Mouse (Mus musculus) 416B (cell line): Measurements from ENCODE around the gene Efs.
A peak's percentile ranks its signal among the peaks of the same experiment; 100 is the strongest.

ENCODE experiments used
- DNase-seq: peaks from one replicate; pipeline ENCODE4 v3.0.0; 2011; ENCODE audit warnings: low read depth

Gene Efs

DNA sequence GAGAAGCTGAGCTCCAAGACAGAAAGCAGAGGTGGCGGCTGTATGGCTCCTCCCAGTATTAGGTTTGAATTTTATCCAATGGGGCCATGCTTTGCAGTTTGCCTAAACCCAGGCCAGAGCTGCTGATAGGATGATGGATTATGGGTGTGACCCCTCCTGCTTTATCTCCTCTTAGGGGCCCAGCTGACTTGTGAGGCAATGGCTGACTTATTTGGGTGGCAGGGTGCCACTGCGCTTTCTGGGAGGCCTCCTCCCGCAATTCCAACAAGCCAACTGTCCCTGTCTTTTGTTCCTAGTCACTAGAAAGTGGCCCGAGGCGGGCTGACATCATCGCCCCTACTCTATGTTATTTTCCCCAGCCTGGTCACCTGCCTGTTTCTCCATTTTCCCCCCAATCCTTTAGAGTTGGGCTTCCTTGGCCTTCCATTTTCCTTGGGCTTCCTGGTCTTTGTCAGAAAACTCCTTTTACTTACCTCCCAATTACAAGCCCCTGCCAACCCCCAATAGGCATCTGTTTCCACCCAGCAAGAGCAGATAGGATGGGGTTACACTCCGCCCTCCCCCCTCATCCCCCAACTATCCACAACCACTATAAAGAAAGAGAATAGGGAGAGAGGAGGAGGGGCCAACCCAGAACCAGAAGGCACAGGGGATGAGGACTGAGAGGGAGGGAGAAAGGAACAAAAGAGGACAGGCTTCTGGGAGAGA lies 1.1 kb downstream of the Efs start:
- DNase-seq = no peak

DNA sequence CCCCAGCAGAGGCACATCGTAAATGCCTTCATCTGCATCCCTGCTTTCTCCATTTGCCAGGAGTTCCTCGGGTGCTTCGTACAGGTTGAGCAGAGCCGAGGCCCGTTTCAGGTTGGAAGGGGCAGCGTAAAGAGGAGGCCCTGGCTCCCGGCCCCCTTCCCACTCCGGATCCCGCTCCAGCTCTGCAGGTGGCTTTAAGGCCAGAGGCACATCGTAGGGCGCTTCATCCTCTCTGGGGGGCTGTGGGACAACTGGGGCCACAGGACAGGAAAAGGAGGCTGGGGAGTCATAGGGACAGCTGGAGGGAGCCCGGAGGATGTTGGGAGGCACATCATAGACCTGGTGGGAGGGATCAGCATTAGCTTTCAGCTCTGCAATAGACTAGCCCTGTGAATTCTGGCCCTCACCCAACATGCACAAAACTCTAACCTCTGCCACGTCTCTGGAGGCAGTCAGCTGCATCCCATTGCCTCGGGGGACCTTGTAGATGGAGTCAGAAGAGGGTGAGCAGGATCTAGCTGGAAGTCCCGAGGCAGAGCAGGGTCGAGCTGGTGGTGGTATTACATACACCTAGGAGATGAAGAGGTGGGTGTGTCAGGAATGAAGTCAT lies 5.7 kb downstream of the Efs start:
- no peak for DNase-seq

DNA sequence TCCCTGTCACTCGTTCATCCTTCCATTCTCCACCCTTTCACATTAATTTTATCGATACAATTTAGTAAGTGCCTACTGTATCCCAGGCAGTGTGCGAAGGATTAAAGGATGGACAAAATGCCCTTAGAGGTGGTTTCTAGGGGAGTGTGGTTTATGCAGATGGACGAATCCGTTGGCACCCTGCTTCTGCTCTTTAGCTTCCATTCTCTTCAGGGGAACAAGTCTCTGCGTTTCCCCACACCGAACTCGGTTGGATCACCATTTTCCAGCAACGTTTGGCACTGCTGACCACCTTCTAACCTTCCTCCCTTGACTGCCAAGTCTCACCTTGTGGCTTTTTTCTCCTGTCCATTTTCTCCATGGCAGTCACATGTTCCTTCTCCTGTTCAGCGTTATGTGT lies 12.6 kb downstream of the Efs start:
- no peak for DNase-seq

DNA sequence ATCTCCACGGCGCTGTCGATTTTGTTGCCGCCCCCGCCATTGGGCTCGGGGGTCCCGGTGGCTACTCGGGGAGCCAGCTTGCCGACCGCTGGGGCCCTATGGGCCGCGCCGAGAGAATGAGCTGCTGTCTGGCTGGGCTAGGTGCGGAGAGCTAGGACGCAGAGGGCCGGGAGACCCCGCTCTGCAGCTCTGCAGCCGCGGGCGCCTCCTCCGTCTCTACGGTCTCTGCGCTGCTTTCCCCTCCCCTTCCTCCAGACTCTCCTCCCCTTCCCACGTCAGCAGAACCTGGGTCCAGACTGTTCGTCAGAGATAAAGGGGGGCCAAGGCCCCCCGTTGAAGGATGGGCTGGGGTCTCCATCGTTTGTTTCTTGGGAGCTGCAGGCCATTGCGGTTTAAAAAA lies 13.0 kb downstream of the Efs start, which contains the start of gene Slc22a17:
Gene Slc22a17, minus strand, starts transcription at position 247 of the 400 bp plus-strand sequence.
- no peak for DNase-seq

DNA sequence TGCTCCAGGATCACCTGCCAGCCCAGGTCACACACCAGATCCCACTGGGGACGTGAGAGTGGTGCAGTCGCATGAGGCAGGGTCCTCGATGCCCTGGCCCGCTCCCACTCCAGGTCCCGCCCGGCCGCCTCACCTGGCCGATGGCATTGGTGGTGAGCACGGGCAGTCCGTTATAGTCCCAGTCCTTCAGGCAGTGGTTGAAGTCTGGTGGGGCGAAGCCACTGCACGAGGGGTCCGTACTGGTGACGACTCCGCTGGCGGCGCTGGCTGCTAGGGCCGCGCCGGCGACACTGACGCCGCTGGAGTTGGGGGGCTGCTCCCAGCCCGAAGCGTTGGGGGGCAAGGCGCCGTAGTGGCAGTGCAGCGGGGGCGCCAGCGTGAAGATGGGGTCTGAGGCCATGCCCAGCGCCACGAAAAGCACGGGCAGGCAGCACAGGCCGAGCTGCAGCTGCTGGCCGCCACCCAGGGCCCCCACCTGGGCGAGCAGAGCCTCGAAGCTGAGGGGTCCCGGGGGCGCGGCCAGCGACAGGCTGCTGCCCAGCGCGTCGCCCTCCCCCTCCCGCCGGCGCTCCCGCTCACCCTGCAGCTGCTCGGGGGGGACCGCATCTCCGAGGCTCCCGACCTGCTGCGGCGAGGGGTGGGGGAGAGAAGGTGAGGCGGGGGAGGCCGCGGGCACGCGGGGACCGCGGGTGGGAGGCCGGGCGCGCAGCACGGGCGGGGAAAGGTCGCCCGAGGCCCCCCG lies 13.6 kb downstream of the Efs start:
- no peak for DNase-seq

DNA sequence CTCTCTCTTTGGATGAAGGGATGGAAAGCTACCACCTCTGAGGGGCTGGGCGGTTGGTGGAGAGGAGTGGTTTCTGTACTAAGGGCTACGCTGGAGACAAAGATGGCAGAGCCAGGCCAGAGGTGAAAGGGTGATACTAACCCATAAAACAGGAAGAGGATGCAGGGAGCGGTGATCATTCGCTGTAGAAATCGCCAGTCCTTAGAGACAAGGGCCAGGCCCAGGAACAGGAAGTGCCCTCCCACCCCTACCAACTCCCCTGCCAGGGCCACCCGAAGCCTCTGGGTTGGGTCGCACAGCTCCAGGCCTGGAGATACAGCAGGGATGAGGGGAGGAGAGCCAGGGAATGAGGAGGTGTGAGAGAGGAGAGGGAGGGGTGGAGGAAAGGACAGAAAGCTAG lies 17.2 kb downstream of the Efs start:
- no peak for DNase-seq

DNA sequence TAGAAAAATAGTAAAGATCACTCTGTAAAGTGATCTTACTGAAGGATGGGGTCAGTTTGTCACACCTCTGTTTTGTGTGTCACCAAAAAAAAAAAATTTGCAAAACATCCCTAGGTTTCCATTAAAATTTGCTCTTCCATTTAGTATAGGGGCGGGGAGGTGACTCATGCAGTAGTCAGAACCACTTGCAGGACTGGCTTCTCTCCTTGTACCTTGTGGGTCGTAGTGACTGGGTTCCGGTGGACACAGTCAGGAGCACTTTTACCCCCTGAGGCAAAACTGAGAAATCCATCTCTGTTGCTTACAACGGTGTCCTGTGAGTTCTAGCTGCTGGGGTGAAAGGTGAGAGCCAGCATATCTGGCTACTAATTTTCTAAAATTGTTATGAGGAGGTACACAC lies 22.3 kb downstream of the Efs start:
- peak; percentile 65 for DNase-seq

DNA sequence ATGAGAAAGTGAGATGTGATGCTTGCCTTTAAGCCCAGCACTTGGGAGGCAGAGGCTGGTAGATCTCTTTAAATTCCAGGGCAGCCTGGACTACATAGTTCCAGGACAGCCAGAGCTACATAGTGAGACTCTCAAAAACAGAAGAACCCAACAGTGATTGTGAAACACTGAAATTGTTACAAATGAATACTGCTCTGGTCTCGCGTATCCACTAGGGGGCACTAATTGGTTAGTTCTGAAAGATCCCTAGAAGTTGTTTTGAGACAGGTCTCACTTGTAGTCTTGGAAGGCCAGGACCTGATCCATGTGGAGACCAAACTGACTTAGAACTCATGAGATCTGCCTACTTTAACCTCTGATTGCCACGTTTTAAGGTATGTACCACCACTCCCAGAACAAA lies 25.5 kb downstream of the Efs start:
- peak; percentile 88 for DNase-seq

DNA sequence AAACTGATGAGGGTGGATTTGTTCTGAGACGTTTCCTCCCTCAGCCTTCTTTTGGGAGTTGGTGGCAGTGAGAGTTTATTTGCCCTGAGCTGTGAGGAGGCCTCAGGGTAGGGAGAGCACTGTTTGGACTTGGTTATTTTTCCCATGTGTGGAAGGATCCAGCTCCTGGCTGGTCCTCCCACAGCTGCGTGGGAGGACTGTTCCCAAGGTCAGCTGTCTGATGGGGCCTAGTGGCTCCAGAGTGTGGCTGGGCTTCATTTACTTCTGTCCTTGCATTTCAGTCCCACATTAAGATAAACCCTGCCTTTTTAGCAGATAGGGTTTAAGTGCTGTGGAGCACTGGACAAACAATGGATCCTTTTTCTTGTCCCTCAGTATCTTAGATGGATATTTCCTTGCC lies 28.5 kb downstream of the Efs start:
- no peak for DNase-seq

DNA sequence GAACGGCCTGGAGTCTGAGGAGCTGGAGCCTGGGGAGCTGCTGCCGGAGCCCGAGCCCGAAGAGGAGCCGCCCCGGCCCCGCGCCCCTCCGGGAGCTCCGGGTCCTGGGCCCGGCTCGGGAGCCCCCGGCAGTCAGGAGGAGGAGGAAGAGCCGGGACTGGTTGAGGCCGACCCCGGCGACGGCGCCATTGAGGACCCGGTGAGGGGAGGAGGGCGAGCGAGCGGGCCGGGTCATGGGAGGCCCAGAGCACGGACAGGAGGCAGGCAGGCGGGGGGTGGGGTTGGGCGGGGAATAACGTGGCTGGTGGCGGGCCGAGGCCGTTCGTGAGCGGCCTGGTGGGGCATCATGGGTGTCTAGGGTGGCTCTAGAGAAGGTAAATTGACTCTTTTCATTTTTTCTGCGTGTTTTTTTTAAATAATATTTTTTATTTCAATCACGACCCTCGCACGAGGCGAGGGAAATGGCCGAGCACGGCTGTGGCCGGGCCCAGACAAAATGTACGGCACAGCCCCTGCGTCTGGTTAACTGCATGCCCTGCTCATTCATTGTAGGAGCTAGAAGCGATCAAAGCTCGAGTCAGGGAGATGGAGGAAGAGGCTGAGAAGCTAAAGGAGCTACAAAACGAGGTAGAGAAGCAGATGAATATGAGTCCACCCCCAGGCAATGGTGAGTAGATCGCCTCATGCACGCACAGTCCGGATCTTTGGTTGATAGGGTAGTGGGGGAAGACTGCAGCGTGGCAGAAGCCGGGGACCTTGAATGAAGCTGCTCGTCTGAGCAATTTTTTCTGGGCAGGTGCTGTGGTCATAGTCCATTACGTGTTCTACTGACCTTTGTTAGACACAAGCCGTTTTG lies 31.4 kb downstream of the Efs start:
- DNase-seq = peak; percentile 67

DNA sequence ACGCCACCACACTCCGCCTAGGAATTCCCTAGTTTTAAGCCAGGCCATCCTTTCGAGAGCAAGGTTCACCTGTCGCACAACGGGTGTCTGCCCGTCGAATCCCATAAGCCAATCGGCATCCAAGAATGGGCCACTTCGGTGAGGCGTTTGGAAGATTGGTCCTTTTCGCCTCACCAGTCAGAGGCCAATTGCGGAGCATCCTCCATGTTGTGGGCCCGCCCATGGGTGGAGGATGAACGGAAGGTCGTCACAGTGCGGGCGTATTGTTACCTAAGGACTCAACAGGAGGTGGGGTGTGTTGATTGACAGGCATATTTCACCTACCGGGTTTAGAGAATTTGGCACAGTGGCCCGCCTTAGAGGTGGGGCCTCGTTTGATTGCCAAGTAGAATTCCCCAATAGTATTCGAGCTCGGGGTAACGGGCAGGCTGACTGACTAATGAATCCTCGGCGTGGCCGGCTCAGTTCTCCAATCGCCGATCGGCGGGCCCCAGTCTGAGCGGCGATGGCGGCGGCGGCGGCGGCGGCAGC lies 32.2 kb downstream of the Efs start:
- DNase-seq = peak; percentile 100

DNA sequence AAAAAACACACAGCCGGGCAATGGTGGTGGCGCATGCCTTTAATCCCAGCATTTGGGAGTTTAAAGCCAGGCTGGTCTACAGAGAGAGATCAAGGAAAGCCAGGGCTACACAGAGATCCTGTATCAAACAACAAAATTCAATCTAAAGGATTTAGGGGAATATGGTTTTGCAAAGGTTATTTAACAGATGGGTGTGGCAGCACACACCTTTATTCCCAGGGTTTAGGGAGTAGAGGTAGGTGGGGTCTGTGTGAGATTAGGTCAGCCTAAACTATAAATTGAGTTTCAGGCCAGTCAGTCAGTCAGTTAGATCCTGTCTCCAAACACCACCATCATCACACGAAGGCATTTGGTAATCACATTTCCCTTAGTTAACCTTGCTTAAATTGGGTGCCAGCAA lies 33.7 kb downstream of the Efs start, which contains the start of gene Pabpn1:
Gene Pabpn1, plus strand, starts transcription at position 301 of the 400 bp plus-strand sequence.
- no peak for DNase-seq

DNA sequence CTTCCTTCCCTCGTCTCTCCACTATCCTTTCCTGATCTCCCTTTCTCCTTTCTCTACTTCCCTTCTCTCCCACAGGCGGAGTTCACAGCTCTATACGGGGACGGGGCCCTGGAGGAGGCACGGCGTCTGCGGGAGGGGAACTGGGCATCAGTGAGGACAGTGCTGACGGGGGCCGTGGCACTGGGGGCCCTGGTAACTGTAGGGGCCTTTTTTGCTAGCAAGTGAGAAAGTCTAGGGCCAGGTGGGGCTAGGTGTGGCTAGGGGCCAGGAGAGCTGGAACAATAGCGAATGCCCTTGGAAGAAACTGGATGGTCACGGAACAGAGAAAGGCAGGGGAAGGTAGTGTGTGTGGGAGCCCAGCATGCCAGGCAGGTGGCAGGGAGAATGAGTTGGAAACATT lies 40.6 kb downstream of the Efs start:
- DNase-seq = no peak

DNA sequence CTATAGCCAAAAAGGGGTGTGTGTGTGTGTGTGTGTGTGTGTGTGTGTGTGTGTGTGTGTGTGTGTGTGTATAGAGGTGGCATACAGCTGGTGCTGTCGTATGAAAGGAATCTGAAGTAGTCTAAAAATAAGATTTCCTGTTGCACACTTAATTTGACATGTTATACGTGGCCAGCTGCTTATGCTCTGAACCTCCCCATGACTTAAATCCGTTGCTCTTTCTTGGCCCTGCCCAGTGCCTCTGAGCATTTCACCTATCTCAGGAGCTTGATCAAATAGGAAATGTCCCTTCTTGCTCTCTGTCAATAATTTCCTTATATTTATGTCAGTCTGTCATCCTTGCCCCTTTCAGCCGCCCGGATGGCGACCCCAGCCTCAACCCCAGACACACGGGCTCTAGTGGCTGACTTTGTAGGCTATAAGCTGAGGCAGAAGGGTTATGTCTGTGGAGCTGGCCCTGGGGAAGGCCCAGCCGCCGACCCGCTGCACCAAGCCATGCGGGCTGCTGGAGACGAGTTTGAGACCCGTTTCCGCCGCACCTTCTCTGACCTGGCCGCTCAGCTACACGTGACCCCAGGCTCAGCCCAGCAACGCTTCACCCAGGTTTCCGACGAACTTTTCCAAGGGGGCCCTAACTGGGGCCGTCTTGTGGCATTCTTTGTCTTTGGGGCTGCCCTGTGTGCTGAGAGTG lies 41.8 kb downstream of the Efs start:
- DNase-seq = peak; percentile 10

DNA sequence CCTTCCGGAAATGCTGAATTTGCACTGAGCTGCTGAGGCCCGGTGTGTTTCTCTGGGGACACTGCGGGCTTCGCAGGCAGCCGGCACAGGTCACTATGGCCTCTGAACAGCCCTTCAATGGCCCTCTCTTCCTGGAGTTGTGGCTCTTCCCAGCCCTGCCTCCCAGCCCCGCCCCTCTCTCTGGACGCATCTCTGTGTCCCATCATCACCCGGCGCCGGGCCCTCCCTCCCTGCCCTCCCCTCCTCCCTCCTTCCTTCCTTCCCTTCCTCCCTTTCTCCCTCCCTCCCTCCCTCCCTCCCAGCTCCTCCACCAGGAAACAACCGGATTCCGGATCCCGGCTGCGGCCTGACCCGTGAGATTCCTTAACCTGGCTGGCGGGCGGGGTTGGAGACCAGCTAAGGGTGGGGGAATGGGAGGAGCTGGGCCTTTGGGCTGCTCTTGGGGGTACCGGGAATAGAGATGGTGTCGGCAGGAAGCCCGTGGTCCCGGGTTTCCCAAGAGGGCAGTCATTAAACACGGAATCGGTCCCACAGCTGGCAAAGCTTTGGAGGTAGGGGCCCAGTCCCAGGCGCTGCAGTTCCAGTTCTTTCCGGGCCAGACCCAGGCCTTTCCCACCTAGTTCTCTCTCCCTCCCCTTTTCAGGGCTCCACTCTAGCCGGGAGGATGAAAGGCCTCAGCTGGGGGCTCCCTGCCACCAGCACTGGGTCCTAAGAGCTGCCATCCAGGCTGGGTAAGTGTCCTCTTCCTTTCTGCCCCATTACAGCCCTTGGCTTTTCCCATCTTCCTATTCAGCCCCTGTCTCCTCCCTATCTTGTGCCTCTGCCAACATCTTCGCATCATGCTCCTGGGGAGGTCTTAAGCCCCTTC lies 42.5 kb downstream of the Efs start, which contains the start of the genes Bcl2l2 and Gm20521:
Gene Bcl2l2, plus strand, starts transcription at position 224 of the 868 bp plus-strand sequence.
Gene Gm20521, plus strand, starts transcription at position 288 of the 868 bp plus-strand sequence.
- DNase-seq = peak; percentile 89

DNA sequence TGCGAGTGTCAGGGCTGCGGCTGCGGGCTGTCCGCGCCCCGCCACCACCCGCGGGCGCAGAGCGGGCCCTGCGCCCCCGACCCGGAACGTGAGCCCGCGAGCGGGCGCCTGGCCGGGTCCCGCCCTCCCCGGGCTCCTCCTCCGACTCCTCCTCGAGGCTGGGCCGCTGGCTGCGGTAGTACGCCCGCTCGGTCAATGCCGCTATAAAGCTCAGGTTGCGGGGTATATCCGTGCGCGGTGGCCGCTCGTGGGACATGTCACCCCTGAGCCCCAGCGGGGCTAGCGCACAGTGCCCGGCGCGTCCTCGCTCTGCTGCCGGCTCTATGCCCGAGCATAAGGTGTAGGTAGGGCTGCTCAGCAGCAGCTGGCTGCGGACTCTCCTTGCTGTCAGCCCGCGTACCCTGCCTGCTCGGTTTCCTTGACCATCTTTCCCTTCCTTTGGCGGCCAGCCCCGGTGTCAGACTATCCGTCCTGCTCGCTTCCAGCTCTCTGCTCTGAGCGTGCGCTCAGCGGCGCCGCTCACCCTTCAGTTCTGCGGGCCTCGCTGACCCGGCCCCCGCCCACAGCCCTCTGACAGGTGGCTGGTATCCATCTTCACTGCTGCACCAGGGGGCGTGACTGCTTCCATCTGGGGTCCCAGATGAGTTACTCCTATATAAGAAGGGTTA lies 48.7 kb downstream of the Efs start, which contains the start of gene Ppp1r3e:
Gene Ppp1r3e, minus strand, starts transcription at position 503 of the 668 bp plus-strand sequence.
- DNase-seq = peak; percentile 69

DNA sequence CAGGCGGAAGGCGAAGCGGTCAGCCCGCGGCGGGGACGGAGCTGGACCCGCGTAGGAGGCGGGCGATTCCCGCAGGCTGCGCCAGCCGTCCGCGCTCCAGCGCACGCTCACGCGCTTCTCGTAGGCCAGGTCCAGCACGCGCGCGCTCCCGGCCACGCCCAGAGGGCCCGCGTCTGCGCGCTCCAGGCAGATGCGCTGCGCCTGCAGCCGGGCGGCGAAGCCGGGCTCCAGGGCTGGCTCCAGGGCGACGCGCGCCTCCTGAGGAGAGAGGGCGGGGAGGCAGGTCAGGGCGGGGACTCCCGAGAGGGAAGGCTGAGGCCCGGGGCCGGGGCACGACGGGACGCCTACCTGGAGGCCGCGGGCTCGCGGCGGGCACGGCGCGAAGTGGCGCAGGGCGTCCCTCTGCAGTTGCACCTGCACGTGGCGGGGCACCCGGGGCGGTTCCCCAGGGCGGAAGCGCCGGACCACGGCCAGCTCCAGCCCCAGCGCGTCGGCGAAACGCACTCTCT lies 49.3 kb downstream of the Efs start:
- DNase-seq = peak; percentile 90

DNA sequence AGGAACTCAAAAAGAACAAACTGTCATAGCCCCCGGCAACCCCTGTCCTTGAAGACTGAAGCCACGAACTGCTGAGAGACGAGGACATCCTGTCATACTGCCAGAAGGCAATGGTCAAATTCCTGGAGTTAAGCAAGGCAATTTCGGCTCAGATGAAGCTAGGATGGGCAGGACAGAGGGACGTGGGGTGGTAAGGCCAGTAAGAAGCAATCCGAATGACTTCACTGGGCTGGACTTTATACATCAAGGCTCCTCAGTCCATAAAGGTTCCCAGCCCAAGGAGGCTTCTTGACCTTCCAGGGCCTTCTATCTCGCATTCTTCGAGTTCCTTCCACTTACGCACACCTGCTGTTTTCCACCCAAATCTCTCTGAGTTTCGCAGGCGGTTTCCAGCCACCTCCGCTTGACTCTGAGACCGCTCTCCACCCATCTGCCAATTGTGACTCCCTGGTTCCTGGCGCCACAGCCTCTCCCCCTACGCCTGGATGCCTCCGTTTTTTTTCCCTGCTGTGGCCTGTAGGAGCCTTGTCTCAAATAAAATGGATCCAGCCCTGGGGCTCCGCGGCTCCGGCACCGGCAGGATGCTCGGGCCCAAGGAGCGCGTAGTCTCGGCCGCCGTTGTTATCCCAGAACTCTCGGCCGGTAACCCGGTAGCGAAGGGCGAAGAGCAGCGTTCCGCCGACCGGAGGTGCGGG lies 49.9 kb downstream of the Efs start:
- peak; percentile 52 for DNase-seq

DNA sequence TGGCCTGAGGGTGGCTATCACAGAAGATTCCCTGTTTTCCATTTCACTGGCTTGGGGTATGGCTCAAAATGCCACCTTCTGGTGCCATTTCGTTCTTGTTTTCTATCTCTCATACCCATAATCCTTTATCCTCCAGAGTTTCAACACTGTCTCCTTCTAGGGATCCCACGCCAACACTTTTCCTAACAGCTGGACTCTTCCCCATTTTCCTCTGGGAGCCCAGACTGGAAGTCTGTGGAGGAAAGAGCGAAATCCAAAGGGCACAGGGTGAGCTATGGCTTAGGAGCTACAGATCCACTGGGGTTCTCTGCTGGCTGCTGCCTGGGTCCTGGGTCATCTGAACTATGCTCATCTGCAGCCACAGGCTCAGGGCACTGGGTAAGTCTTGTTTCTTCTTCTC lies 51.8 kb downstream of the Efs start:
- no peak for DNase-seq
